Mouse (Mus musculus): ENCODE measurements around the gene Pdia6. TPM values are rescaled to one million over a fixed set of nuclear protein-coding genes. Genes with fewer than 3 reads are reported as not detected.
A peak's percentile ranks its signal among the peaks of the same experiment; 100 is the strongest.

Gene Pdia6
- polyA plus RNA-seq, 1 experiment from 2014 or later: 585 TPM

- no peak overlapping the region for H3K4me3 ChIP-seq
- H3K27ac ChIP-seq: no peak overlapping the region
- DNase-seq (ENCODE audit: extremely low spot score, low spot score): no peak
- H3K27me3 ChIP-seq (ENCODE audit: poor library complexity, severe bottlenecking): no peaks in the 10 kb centered on the region
- peaks cover 23% of the 10 kb centered on the region for H3K4me1 ChIP-seq
- 82% methylated on average over 1 of the region's 1 CpGs for WGBS
- H3K9me3 ChIP-seq: no peaks in the 10 kb centered on the region
- H3K36me3 ChIP-seq (replicated peaks): peaks cover 80% of the 10 kb centered on the region
Observed at GRCm38 (mm10) chr12:17271272-17271671, 4.9 kb downstream of the Pdia6 start.

DNA sequence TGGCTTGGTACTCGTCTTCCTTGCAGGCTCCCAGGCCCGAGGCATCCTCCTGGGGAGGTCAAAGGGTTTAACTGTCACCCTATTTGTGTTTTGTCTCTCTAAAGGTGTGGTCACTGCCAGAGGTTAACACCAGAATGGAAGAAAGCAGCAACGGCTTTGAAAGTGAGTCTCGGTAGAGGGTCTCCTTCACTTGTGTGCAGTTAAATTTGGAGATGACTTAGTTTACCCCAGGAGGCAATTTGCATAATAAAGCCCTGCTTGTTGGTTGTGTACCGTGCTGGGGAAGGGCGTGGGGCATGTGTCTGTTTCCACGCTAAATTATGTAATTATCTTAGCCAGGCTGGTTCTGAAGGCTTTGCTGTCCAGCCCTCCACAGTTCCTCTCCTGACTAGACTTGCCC is 7.5 kb downstream of the Pdia6 start:
- peaks cover 97% of the 10 kb centered on the region for H3K36me3 ChIP-seq (replicated peaks)
- H3K9me3 ChIP-seq: no peaks in the 10 kb centered on the region
- no peak overlapping the region for H3K4me3 ChIP-seq
- no peaks in the 10 kb centered on the region for H3K27me3 ChIP-seq (ENCODE audit: poor library complexity, severe bottlenecking)
- peaks cover 6% of the 10 kb centered on the region for H3K4me1 ChIP-seq
- no peak for DNase-seq (ENCODE audit: extremely low spot score, low spot score)
- WGBS: 81% methylated on average over 7 of the region's 7 CpGs
- no peak overlapping the region for H3K27ac ChIP-seq

GRCm38 (mm10) chr12:17288496-17288895 is 22.2 kb downstream of the Pdia6 start:
- 77% methylated on average over 4 of the region's 4 CpGs for WGBS
- Histone ChIP-seq H3K4me3 (no peak overlapping the region), H3K9me3 (no peaks in the 10 kb centered on the region), H3K4me1 (no peaks in the 10 kb centered on the region), H3K27me3 (ENCODE audit: poor library complexity, severe bottlenecking) (no peaks in the 10 kb centered on the region), H3K36me3 (replicated peaks) (peaks cover 31% of the 10 kb centered on the region), H3K27ac (no peak overlapping the region)
- DNase-seq (ENCODE audit: extremely low spot score, low spot score): no peak

- no peak overlapping the region for H3K4me3 ChIP-seq
- H3K36me3 ChIP-seq (replicated peaks): peaks cover 25% of the 10 kb centered on the region
- no peaks in the 10 kb centered on the region for H3K9me3 ChIP-seq
- no peak for DNase-seq (ENCODE audit: extremely low spot score, low spot score)
- no peak overlapping the region for H3K27ac ChIP-seq
- H3K27me3 ChIP-seq (ENCODE audit: poor library complexity, severe bottlenecking): no peaks in the 10 kb centered on the region
- no peaks in the 10 kb centered on the region for H3K4me1 ChIP-seq
- 88% methylated on average over 2 of the region's 2 CpGs for WGBS
Observed at GRCm38 (mm10) chr12:17289060-17289459, 22.7 kb downstream of the Pdia6 start.

DNA sequence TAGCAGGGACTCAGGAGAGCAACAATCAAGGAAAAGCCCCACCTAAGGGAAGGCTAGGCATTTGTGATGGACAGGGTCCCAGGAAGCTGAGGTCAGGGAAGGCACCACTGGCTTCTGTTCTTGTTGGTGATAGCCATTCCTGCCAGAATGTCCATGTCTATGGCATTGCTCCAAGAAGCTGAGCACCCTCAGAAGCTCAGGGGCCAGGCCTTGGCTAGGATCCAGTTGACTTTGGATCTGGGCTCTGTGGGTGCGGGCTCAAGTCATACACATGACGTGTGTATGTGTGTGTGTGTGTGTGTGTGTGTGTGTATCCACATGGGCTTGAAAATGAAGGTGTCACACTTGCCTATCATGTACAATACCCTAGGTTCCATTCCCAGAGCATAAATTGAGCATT is 23.6 kb downstream of the Pdia6 start:
- WGBS: 94% methylated on average over 2 of the region's 2 CpGs
- peaks cover 17% of the 10 kb centered on the region for H3K36me3 ChIP-seq (replicated peaks)
- no peaks in the 10 kb centered on the region for H3K4me1 ChIP-seq
- no peak for DNase-seq (ENCODE audit: extremely low spot score, low spot score)
- H3K4me3 ChIP-seq: no peak overlapping the region
- no peaks in the 10 kb centered on the region for H3K27me3 ChIP-seq (ENCODE audit: poor library complexity, severe bottlenecking)
- no peaks in the 10 kb centered on the region for H3K9me3 ChIP-seq
- H3K27ac ChIP-seq: no peak overlapping the region

GRCm38 (mm10) chr12:17290569-17290968 is 24.2 kb downstream of the Pdia6 start:
- Histone ChIP-seq H3K9me3 (no peaks in the 10 kb centered on the region), H3K36me3 (replicated peaks) (peaks cover 10% of the 10 kb centered on the region), H3K4me3 (no peak overlapping the region), H3K27ac (no peak overlapping the region), H3K4me1 (no peaks in the 10 kb centered on the region), H3K27me3 (ENCODE audit: poor library complexity, severe bottlenecking) (no peaks in the 10 kb centered on the region)
- 74% methylated on average over 4 of the region's 4 CpGs for WGBS
- DNase-seq (ENCODE audit: extremely low spot score, low spot score): no peak

- no peaks in the 10 kb centered on the region for H3K4me1 ChIP-seq
- H3K27me3 ChIP-seq (ENCODE audit: poor library complexity, severe bottlenecking): no peaks in the 10 kb centered on the region
- no peak for DNase-seq (ENCODE audit: extremely low spot score, low spot score)
- no peaks in the 10 kb centered on the region for H3K36me3 ChIP-seq (replicated peaks)
- no peaks in the 10 kb centered on the region for H3K9me3 ChIP-seq
- WGBS: 88% methylated on average over 2 of the region's 2 CpGs
- H3K4me3 ChIP-seq: no peak overlapping the region
- no peak overlapping the region for H3K27ac ChIP-seq
Observed at GRCm38 (mm10) chr12:17296899-17297298, 30.6 kb downstream of the Pdia6 start.

DNA sequence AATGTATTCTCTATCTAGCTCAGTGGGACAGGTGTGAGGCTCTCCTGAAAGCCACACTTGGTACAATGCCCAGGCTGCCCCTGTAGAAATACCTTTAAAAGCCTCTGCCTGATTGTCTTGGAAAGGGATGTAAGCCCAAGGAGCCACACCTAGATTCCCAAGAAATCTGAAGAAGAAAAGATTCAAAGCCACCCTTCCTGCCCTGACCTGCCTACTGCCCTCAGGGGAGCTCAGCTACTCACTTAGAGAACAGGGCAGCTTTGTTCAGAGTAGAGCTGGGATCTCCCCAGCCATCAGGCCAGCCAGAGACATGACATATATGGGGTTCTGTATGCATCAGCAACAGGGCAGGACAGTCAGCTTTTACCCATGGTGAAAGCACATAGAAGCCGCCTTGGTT is 33.6 kb downstream of the Pdia6 start:
- Histone ChIP-seq H3K9me3 (no peaks in the 10 kb centered on the region), H3K4me1 (no peaks in the 10 kb centered on the region), H3K27me3 (ENCODE audit: poor library complexity, severe bottlenecking) (no peaks in the 10 kb centered on the region), H3K27ac (no peak overlapping the region), H3K36me3 (replicated peaks) (no peaks in the 10 kb centered on the region), H3K4me3 (no peak overlapping the region)
- 96% methylated on average over 1 of the region's 1 CpGs for WGBS
- no peak for DNase-seq (ENCODE audit: extremely low spot score, low spot score)

DNA sequence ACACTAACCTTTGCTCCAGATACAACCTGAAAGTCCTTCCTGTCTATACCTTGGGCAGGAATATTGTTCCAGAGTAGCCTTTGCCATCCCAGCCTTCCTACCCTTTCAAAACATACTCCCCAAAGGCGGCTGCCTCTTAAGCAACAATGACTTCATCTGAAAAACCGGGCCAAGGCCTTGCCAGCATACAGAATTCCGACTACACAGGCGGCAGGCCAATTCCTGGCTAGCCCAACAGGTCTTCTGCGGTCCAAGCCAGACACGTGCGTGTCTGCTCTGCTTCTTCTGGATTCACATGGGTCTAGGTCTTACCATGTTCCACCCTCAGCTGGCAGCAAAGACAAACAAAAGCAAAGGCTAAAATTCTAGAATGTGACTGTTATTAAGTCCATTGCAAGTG is 39.1 kb downstream of the Pdia6 start:
- H3K4me3 ChIP-seq: no peak overlapping the region
- 87% methylated on average over 7 of the region's 7 CpGs for WGBS
- H3K36me3 ChIP-seq (replicated peaks): no peaks in the 10 kb centered on the region
- H3K9me3 ChIP-seq: no peaks in the 10 kb centered on the region
- peaks cover 8% of the 10 kb centered on the region for H3K4me1 ChIP-seq
- no peak overlapping the region for H3K27ac ChIP-seq
- H3K27me3 ChIP-seq (ENCODE audit: poor library complexity, severe bottlenecking): no peaks in the 10 kb centered on the region
- DNase-seq (ENCODE audit: extremely low spot score, low spot score): no peak

- no peaks in the 10 kb centered on the region for H3K9me3 ChIP-seq
- no peak for DNase-seq (ENCODE audit: extremely low spot score, low spot score)
- no peak overlapping the region for H3K4me3 ChIP-seq
- H3K27ac ChIP-seq: no peak overlapping the region
- 44% methylated on average over 4 of the region's 4 CpGs for WGBS
- H3K36me3 ChIP-seq (replicated peaks): no peaks in the 10 kb centered on the region
- H3K4me1 ChIP-seq: peaks cover 16% of the 10 kb centered on the region
- no peaks in the 10 kb centered on the region for H3K27me3 ChIP-seq (ENCODE audit: poor library complexity, severe bottlenecking)
Observed at GRCm38 (mm10) chr12:17308246-17308645, 41.9 kb downstream of the Pdia6 start.

DNA sequence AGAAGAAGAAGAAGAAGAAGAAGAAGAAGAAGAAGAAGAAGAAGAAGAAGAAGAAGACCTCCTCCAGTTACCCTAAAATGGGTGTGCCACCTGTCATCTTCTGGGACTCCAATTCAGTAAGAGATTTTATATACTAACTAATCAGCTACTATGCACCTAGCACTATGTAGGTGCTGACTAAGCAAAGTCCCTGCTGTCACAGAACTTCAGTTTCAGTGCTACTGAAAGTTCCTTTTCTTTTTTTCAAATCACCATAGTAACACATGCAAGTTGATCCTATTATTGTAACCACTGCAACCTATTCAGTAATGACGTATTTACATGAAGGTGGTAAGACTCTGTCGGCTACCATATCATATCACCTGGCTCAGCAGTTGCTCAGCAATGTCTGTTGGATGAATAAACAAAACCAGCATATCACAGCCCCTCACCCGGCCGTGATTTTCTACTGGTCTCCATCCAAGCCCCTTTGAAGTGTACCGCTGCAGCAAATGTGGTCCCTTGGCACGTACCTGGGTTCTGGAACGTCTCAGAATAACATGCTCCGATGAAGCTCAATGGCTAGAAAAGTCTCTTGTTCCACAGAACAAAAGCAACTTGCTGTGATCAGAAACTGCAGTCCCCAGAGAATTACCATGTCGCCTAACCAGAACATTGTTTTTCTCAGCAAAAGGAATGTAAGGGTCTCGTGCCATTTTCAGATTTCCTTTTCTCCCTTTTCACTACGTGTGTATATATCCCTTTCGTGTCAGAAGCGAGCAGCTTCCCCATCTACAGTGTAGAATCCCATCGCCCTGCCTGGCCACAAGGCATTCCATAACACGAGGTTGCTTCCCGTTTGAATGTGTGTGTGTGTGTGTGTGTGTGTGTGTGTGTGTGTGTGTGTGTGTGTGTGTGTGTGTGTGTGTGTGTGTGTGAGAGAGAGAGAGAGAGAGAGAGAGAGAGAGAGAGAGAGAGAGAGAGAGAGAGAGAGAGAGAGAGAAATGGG is 44.8 kb downstream of the Pdia6 start:
- H3K4me3 ChIP-seq: no peak overlapping the region
- no peaks in the 10 kb centered on the region for H3K36me3 ChIP-seq (replicated peaks)
- DNase-seq (ENCODE audit: extremely low spot score, low spot score): peak; percentile 18
- H3K4me1 ChIP-seq: peaks cover 16% of the 10 kb centered on the region
- WGBS: 50% methylated on average over 16 of the region's 16 CpGs
- no peaks in the 10 kb centered on the region for H3K27me3 ChIP-seq (ENCODE audit: poor library complexity, severe bottlenecking)
- no peak overlapping the region for H3K27ac ChIP-seq
- H3K9me3 ChIP-seq: no peaks in the 10 kb centered on the region

DNA sequence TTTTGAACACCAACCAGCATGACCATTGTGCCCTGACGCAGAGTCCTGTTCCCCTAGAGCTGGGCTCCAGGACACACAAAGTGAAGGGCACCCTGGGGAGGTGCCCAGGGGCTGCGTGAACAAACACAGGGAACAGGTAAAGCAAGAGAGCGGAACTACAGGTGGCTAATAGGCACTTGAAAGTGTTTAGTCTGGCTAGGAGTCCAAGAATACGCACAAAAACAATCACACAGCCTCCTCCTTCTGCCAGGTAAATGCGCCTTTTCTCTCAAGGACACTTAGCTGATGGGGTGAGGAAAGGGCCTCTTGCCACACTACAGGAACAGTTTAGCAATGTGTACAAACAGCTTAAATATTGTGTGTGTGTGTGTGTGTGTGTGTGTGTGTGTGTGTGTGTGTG is 49.8 kb downstream of the Pdia6 start:
- H3K4me3 ChIP-seq: no peak overlapping the region
- H3K36me3 ChIP-seq (replicated peaks): no peaks in the 10 kb centered on the region
- no peak overlapping the region for H3K27ac ChIP-seq
- peaks cover 6% of the 10 kb centered on the region for H3K4me1 ChIP-seq
- H3K9me3 ChIP-seq: no peaks in the 10 kb centered on the region
- WGBS: 90% methylated on average over 5 of the region's 5 CpGs
- no peaks in the 10 kb centered on the region for H3K27me3 ChIP-seq (ENCODE audit: poor library complexity, severe bottlenecking)
- DNase-seq (ENCODE audit: extremely low spot score, low spot score): no peak

- no peak for DNase-seq (ENCODE audit: extremely low spot score, low spot score)
- Histone ChIP-seq H3K4me3 (no peak overlapping the region), H3K27me3 (ENCODE audit: poor library complexity, severe bottlenecking) (peaks cover 15% of the 10 kb centered on the region), H3K4me1 (no peaks in the 10 kb centered on the region), H3K9me3 (no peaks in the 10 kb centered on the region), H3K36me3 (replicated peaks) (no peaks in the 10 kb centered on the region), H3K27ac (no peak overlapping the region)
- 80% methylated on average over 4 of the region's 4 CpGs for WGBS
Observed at GRCm38 (mm10) chr12:17317970-17318369, 51.6 kb downstream of the Pdia6 start.
